Mouse (Mus musculus) thymus, adult 2 months (tissue): ENCODE measurements around the gene Mfsd5. TPM values are rescaled to one million over a fixed set of nuclear protein-coding genes. Genes with fewer than 3 reads are reported as not detected.

Source experiments
- DNase-seq: peaks from one replicate; pipeline ENCODE4 v3.0.0; 2021
- H3K27ac ChIP-seq: fragments of 200-500 bp; 2 replicates; pipeline ENCODE4 v1.5.1; 2012; ENCODE audit warnings: low read length, control low read depth; ENCODE audit not compliant: control insufficient read depth, insufficient read depth
- H3K27me3 ChIP-seq: fragments of 200-500 bp; 2 replicates; pipeline ENCODE4 v1.6.1; 2012; ENCODE audit warnings: mild to moderate bottlenecking, low read length, moderate library complexity, mixed read lengths; ENCODE audit not compliant: control insufficient read depth, insufficient read depth
- H3K36me3 ChIP-seq: fragments of 200-500 bp; 2 replicates; pipeline ENCODE4 v1.6.1; 2012; ENCODE audit warnings: mild to moderate bottlenecking, low read length, moderate library complexity; ENCODE audit not compliant: control insufficient read depth, insufficient read depth
- H3K4me1 ChIP-seq: fragments of 200-500 bp; replicated peaks from 2 replicates; pipeline ENCODE4 v1.6.1; 2012; ENCODE audit warnings: low read length; ENCODE audit not compliant: control insufficient read depth, insufficient read depth
- H3K4me3 ChIP-seq: fragments of 200-500 bp; 2 replicates; pipeline ENCODE4 v1.5.1; 2012; ENCODE audit warnings: mild to moderate bottlenecking, low read length, control low read depth, moderate library complexity; ENCODE audit not compliant: control insufficient read depth, insufficient read depth
- CTCF ChIP-seq: fragments of 200-500 bp; IDR thresholded peaks from 2 replicates; pipeline ENCODE4 v1.5.1; 2012; ENCODE audit warnings: mild to moderate bottlenecking, control low read depth, low read length, moderate library complexity, borderline replicate concordance; ENCODE audit not compliant: control insufficient read depth, poor library complexity, insufficient read depth; ENCODE audit errors: extremely low read depth
- POLR2A ChIP-seq: fragments of 200-500 bp; IDR thresholded peaks from 2 replicates; pipeline ENCODE4 v1.6.1; 2012; ENCODE audit warnings: mild to moderate bottlenecking, low read length, control low read depth, moderate library complexity; ENCODE audit not compliant: control insufficient read depth, poor library complexity, insufficient read depth; ENCODE audit errors: extremely low read depth
- WGBS: fragments of 180-500 bp; shearing (Covaris S2); methylation state at CpG from one replicate; pipeline ENCODE4 v1.1.7; 2018; 5-methylcytosine and 5-hydroxymethylcytosine counted together
- polyA plus RNA-seq: library from polyadenylated mRNA; depleted of rRNA; stranded (reverse); fragments of >200 nt; gene quantifications from 2 replicates; pipeline ENCODE4 v1.2.3, GENCODE M21; 2012

Mfsd5 gene
- polyA plus RNA-seq, 1 experiment = 92.5 TPM

DNA sequence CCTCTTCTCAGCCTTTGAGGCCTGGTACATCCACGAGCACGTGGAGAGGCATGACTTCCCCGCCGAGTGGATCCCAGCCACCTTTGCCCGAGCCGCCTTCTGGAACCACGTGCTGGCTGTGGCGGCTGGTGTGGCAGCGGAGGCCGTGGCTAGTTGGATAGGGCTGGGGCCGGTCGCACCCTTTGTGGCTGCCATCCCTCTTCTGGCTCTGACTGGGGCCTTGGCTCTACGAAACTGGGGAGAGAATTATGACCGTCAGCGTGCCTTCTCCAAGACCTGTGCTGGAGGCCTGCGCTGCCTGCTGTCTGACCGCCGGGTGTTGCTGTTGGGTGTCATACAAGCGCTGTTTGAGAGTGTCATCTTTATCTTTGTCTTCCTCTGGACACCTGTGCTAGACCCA lies 1.4 kb downstream of the Mfsd5 start:
- no peak overlapping the region for H3K27ac ChIP-seq
- 98% methylated on average over 19 of the region's 19 CpGs for WGBS
- no peak overlapping the region for H3K4me3 ChIP-seq
- DNase-seq = no peak
- TF ChIP-seq POLR2A = no peak
- no peak for TF ChIP-seq CTCF
- no peaks in the 10 kb centered on the region for H3K27me3 ChIP-seq
- 0 out of 2 replicates have a peak, but pooled peaks cover 5% of the 10 kb centered on the region for H3K36me3 ChIP-seq
- H3K4me1 ChIP-seq = peaks cover 14% of the 10 kb centered on the region

DNA sequence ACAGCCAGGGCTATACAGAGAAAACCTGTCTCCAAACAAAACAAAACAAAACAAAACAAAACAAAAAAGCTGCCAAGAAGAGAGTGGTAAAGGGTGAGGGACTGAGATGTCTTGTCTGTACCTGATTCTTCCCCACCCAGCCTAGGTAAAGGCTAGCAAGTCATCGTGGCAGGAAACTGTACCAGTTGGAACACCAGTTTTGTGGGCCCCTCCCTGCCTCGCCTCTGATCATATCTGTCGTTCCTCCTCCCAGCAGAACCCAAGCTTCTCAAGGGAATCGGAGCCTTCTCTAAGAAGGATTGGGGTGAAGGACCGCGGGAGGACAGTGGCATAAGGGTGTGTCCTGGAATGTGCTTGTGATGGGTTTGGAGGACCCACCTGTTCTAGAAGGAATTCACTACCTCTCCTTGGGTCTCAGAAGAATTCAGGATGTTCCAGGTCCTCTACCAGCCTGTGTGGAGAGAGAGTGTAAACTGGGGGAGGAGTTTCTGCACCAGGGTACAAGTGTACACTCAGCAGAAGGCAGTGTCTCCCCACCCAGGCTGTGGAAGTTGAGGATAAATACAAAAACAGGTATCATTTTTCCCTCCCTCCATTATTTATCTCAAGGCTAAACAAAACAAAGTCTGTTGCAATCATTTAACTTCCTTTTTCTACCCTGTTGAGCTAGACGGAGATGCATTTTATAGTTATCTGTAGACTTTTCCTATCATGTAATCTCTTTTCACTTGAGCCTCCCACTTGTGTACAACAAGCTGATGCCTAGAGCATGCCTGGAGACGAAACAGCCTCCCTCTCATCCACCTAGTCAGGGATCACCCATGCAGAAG lies 3.4 kb downstream of the Mfsd5 start:
- no peak for DNase-seq
- H3K4me1 ChIP-seq = peaks cover 14% of the 10 kb centered on the region

DNA sequence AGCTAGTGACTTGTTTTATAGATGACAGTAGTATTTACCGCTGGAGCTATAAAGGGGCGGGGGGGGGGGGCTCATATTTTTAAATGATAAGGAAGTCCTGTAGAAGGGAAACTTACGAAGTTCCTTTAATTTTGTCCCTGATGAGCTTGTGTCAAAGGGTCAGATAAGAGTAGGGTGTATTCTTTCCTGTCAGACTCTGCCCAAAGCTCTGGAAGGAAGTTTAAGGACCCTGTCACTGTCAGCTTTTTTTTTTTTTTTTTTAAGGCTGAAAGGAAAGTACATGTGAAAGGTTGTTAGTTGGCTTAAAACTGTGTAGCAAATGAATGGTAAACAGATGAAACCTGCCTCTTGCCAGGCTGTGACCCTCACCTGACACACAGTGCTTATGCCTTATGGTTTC lies 4.4 kb downstream of the Mfsd5 start:
- 92% methylated on average over 3 of the region's 3 CpGs for WGBS
- DNase-seq = no peak
- TF ChIP-seq POLR2A = no peak
- TF ChIP-seq CTCF = no peak
- H3K27ac ChIP-seq = no peak overlapping the region
- no peaks in the 10 kb centered on the region for H3K27me3 ChIP-seq
- H3K4me1 ChIP-seq = peaks cover 13% of the 10 kb centered on the region
- H3K4me3 ChIP-seq = no peak overlapping the region
- H3K36me3 ChIP-seq = 0 out of 2 replicates have a peak, but pooled peaks cover 5% of the 10 kb centered on the region

More for the DNA sequence above, 3.4 kb downstream of the Mfsd5 start:
- no peak overlapping the region for H3K4me3 ChIP-seq
- no peaks in the 10 kb centered on the region for H3K27me3 ChIP-seq
- H3K36me3 ChIP-seq = 0 out of 2 replicates have a peak, but pooled peaks cover 5% of the 10 kb centered on the region
- 71% methylated on average over 8 of the region's 8 CpGs for WGBS
- H3K27ac ChIP-seq = no peak overlapping the region
- no peak for TF ChIP-seq CTCF
- TF ChIP-seq POLR2A = no peak

DNA sequence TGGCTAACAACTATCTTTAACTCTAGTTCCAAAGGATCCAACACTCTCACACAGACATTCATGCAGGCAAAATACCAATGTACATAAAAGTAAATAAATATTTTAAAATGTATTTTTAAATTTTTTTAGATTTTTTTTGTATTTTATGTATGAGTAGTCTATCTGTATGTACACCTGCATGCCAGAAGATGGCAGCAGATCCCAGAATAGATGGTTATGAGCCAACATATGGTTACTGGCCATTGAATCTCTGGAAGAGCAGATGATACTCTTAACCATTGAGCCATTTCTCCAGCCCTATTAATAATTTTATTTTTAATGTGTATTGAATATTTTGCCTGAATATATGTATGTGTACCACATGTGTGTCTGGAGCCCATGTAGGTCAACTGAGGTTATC lies 8.1 kb downstream of the Mfsd5 start:
- Histone ChIP-seq H3K36me3 (no peaks in the 10 kb centered on the region), H3K27ac (no peak overlapping the region), H3K4me3 (no peak overlapping the region), H3K27me3 (no peaks in the 10 kb centered on the region), H3K4me1 (no peaks in the 10 kb centered on the region)
- peak; percentile 44 for DNase-seq
- TF ChIP-seq POLR2A (no peak), CTCF (no peak)

DNA sequence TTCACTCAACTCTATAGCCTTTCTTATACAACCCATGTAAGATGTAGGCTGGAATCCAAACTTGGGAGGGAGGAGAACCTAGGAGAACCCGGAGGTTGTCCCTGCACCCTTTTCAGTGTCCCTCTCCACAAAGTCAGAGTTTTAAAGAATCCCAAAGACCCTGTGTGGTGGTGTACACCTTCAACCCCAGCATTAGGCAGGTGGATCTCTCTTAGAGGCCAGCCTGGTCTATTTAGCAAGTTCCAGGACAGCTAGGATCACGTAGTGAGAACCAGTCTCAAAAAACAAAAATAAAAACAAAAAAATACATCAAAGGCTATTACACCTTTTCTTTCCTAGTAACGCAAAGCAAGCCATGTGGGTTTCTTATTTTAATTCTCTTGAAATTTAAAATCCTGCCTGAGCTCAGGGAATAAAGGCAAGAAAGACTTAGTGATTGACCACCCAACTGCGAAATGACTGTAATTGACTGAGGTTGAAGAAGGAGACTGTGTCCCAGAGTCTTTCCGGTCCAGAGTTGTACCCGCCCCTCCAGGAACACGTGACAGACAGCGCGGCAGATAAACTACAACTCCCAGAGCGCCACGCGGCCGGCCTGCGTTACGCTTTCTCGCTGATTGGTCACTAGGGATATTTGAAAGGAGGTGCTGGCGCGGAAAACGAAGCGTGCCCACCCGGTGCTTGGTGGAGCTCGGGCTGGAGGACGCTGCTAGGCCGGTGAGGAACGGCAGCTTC lies 16.5 kb downstream of the Mfsd5 start, which contains the start of gene Espl1:
TSS of gene Espl1 (plus strand) at position 634 of the 735 bp plus-strand sequence.
- no peaks in the 10 kb centered on the region for H3K27me3 ChIP-seq
- peak; percentile 97 for DNase-seq
- no peak; the same call in 1 of the 2 replicates for TF ChIP-seq POLR2A
- no peak for TF ChIP-seq CTCF
- WGBS = 4% methylated on average over 25 of the region's 25 CpGs
- H3K4me3 ChIP-seq = peak within 1 kb of the TSS; percentile 74
- H3K27ac ChIP-seq = no peak within 1 kb of the TSS
- 0 out of 2 replicates have a peak, but pooled peaks cover 3% of the 10 kb centered on the region for H3K4me1 ChIP-seq
- peaks cover under 1% of the 10 kb centered on the region; the same call in 1 of the 2 replicates for H3K36me3 ChIP-seq

DNA sequence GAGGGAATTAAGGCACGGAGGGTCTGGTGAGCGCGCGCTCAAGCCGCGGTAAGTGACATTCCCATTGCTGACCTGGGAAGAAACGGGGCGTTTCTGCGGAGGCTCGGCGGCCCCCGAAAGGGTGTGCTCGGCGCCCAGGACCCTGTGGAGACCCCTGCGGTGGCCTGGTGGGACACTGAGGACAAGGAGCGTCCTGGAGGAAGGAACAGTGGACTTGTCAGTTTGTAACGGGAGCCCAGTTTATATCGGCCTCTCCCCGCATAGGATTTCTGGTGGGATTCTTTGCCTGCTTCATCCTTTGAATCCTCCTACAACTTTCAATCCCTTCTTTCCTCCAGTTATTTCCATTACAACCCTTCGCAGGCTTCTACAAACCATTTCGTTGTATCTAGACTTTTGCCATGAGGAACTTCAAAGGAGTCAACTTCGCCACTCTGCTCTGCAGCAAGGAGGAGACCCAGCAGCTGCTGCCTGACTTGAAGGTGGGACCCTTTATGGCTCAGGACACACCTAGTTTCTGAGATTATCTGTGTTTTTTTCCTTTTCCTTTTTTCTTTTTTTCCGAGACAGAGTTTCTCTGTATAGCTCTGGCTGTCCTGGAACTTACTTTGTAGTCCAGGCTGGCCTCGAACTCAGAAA lies 17.2 kb downstream of the Mfsd5 start:
- 0 out of 2 replicates have a peak, but pooled peaks cover 3% of the 10 kb centered on the region for H3K4me1 ChIP-seq
- WGBS = 5% methylated on average over 24 of the region's 24 CpGs
- no peak for TF ChIP-seq CTCF
- no peak for TF ChIP-seq POLR2A
- no peak overlapping the region for H3K27ac ChIP-seq
- H3K4me3 ChIP-seq = peak overlapping the region; percentile 74
- peaks cover 5% of the 10 kb centered on the region; the same call in 1 of the 2 replicates for H3K36me3 ChIP-seq
- DNase-seq = no peak
- H3K27me3 ChIP-seq = no peaks in the 10 kb centered on the region
